Mouse (Mus musculus) erythroblast, embryonic 14.5 days (primary cell): ENCODE measurements at regions not wholly inside any gene's neighbourhood (a gene's known extent, or its start where the extent isn't known, plus 50 kb on each side); places are given as distances from the start of the nearest gene placed in this dataset.

Experiments used
- GATA1 ChIP-seq: IDR thresholded peaks from 2 replicates; pipeline ENCODE4 v1.6.1; 2012; ENCODE audit warnings: low read length, inconsistent platforms, mixed read lengths
- TAL1 ChIP-seq: IDR thresholded peaks from 3 replicates; pipeline ENCODE4 v1.6.1; 2012; ENCODE audit warnings: low read length, inconsistent platforms, mixed read lengths

DNA sequence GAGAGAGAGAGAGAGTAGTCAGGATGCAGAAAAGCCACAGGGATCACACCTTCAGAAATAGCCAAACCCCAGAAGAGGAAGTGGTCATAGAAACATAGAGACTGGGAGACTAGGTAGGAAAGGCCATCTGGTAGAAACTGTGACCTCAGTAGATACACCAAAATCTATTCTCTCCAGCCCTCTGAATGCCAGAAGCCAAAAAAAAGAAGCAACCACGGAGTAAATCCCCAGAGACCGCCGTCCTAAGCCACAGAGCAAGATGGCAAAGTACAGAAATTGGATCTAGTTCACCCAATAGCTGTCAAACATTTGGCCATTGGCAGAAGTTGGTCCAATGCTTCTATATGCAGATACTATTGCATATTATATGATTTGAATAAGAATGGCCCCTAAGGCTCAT lies 86.5 kb upstream of the Usp24 start:
- TF ChIP-seq GATA1 (no peak), TAL1 (no peak)
